Mouse (Mus musculus): Measurements from ENCODE around the gene Xxylt1. TPM values are rescaled to one million over a fixed set of nuclear protein-coding genes. Genes with fewer than 3 reads are reported as not detected.
A peak's percentile ranks its signal among the peaks of the same experiment; 100 is the strongest.

Gene Xxylt1
- polyA plus RNA-seq, 1 experiment from 2014 or later, result 22.4 TPM

DNA sequence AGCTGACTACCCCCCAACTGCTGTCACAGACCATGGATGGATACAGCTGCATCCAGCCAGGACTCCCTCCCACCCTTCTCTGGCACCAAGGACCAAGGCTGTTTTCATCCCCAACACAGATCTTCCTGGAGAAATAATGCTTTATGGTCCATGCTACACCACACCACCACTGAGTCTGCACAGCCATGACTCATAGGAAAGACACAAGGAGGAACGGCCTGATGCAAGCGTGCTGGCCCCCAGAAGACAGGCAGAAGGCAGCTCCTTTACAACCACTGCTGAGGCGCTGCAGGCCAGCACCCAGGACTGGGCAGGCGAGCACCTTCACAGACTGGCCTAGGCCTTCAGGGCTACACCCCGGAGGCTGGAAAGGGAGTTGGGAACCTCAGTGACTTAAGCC, 97.1 kb downstream of the Xxylt1 start:
- Histone ChIP-seq H3K4me2 (no peak overlapping the region), H3K36me3 (no peaks in the 10 kb centered on the region), H3K4me1 (peaks cover 33% of the 10 kb centered on the region), H3K9me3 (no peaks in the 10 kb centered on the region), H3K9ac (no peak overlapping the region), H3K27ac (no peak overlapping the region), H3K4me3 (no peak overlapping the region), H3K27me3 (no peaks in the 10 kb centered on the region)
- WGBS, result 93% methylated on average over 5 of the region's 5 CpGs
- ATAC-seq (ENCODE audit: insufficient number of reproducible peaks, insufficient read depth, low FRiP score, low TSS enrichment, low read depth), result no peak

DNA sequence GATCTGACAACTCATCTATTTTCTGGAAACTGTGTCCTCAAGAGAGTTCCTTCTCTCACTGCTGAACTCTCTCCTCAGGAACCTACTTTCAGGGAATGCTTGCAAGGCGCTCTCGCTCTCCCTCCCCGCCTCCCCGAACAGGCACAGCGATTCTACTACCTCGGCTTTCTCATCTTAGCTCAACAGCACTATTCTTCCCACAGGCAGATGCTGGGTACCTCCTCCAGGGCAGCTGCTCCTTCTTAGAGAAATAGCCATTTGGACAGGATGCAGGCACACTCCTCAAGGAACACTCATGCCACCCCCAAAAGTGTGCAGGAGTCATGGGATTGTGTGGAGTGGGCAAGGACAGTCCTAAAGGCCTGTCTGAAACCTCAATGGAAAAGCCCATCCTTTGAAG, 97.5 kb downstream of the Xxylt1 start:
- Histone ChIP-seq H3K4me2 (no peak overlapping the region), H3K27ac (no peak overlapping the region), H3K4me3 (no peak overlapping the region), H3K27me3 (no peaks in the 10 kb centered on the region), H3K36me3 (no peaks in the 10 kb centered on the region), H3K9ac (no peak overlapping the region), H3K9me3 (no peaks in the 10 kb centered on the region), H3K4me1 (peaks cover 37% of the 10 kb centered on the region)
- no peak for ATAC-seq (ENCODE audit: insufficient number of reproducible peaks, insufficient read depth, low FRiP score, low TSS enrichment, low read depth)
- 71% methylated on average over 6 of the region's 6 CpGs for WGBS

DNA sequence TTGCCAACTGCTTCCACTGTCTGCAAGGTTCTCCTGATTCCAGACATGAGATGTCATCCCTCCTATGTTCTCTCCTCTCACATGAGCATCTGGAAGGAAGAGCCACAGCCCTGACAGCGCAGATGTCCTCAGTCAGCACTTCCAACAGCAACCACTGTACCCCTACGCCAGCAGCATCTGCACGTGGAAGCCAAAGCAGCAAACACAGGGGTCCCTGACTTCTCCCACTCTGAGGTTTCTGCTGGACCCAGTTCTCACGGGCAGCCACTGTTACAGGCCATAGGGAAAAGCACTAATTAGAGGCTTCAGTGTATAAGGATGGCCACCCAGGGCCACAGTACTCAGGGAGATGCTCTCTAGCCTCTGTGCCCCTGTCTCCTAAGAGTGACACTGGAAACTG, 98.0 kb downstream of the Xxylt1 start:
- no peaks in the 10 kb centered on the region for H3K36me3 ChIP-seq
- H3K9me3 ChIP-seq, result no peaks in the 10 kb centered on the region
- no peaks in the 10 kb centered on the region for H3K27me3 ChIP-seq
- no peak overlapping the region for H3K9ac ChIP-seq
- 49% methylated on average over 4 of the region's 4 CpGs for WGBS
- H3K4me1 ChIP-seq, result peaks cover 41% of the 10 kb centered on the region
- no peak for ATAC-seq (ENCODE audit: insufficient number of reproducible peaks, insufficient read depth, low FRiP score, low TSS enrichment, low read depth)
- H3K27ac ChIP-seq, result no peak overlapping the region
- no peak overlapping the region for H3K4me2 ChIP-seq
- no peak overlapping the region for H3K4me3 ChIP-seq

DNA sequence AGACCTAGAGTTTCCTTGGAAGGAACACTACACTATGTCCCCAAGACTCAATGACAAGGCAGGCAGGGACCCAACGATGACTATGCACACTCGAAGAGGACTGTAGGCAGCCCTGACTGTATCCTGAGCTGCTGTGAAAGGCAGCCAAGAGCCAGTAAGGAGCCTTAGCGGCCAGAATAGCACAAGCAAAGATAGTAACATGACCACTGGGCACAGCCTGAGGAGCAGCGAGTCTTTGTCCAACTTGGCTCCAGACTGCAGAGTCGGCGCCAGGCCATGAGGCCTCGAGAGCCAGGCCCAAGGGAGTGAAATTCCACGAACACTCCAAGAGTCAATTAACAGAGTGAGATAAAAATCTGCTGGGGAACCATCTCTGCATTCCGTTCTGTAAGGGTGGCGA, 99.9 kb downstream of the Xxylt1 start:
- Histone ChIP-seq H3K4me3 (no peak overlapping the region), H3K27me3 (no peaks in the 10 kb centered on the region), H3K4me2 (no peak overlapping the region), H3K9ac (no peak overlapping the region), H3K27ac (no peak overlapping the region), H3K4me1 (peaks cover 56% of the 10 kb centered on the region), H3K9me3 (no peaks in the 10 kb centered on the region), H3K36me3 (no peaks in the 10 kb centered on the region)
- no peak for ATAC-seq (ENCODE audit: insufficient number of reproducible peaks, insufficient read depth, low FRiP score, low TSS enrichment, low read depth)
- WGBS, result 85% methylated on average over 10 of the region's 10 CpGs

DNA sequence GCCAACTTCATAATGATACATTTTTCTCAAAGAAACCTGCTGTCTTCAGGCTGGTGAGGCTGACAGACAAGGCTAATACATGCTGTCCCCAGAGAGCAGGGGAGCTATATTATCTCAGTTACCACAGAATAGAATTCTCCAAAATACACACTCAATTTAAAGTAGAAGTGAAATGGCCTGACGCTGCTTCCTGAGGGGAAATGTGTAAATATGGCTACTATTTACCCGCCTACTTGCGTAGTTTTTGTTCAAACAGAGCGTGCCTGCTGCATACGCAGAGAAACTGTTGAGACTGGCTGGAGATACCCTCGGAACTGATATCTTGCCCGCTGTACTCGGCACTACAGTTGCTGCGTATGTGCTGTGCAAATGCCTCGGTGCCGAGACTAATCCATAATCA, 101.3 kb downstream of the Xxylt1 start:
- Histone ChIP-seq H3K9ac (no peak overlapping the region), H3K9me3 (no peaks in the 10 kb centered on the region), H3K27me3 (no peaks in the 10 kb centered on the region), H3K27ac (no peak overlapping the region), H3K4me2 (no peak overlapping the region), H3K4me1 (peaks cover 50% of the 10 kb centered on the region), H3K4me3 (no peak overlapping the region), H3K36me3 (no peaks in the 10 kb centered on the region)
- no peak for ATAC-seq (ENCODE audit: insufficient number of reproducible peaks, insufficient read depth, low FRiP score, low TSS enrichment, low read depth)
- WGBS, result 73% methylated on average over 11 of the region's 11 CpGs

DNA sequence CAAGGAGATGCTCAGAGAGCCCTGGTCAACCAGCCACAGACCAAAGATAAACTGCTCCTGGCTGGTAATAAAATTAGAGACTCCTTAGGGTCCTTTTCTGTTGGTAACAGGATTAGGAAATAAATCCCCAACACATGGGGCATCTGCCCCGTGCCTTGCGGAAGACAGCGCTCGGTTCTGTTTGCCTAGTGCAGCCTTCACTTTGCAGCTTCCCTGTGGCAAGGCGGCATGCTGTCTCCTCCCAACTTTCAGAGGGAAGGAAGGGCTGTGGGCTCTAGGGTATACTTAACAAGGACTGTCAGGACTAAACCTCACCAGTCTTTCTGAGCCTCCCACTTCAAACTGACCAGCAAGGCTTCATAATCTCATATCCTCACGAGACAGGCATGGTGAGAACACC, 103.5 kb downstream of the Xxylt1 start:
- H3K9ac ChIP-seq, result no peak overlapping the region
- 49% methylated on average over 6 of the region's 6 CpGs for WGBS
- H3K9me3 ChIP-seq, result no peaks in the 10 kb centered on the region
- no peak overlapping the region for H3K4me2 ChIP-seq
- no peak for ATAC-seq (ENCODE audit: insufficient number of reproducible peaks, insufficient read depth, low FRiP score, low TSS enrichment, low read depth)
- no peaks in the 10 kb centered on the region for H3K36me3 ChIP-seq
- H3K4me3 ChIP-seq, result no peak overlapping the region
- peaks cover 51% of the 10 kb centered on the region for H3K4me1 ChIP-seq
- no peaks in the 10 kb centered on the region for H3K27me3 ChIP-seq
- H3K27ac ChIP-seq, result no peak overlapping the region

DNA sequence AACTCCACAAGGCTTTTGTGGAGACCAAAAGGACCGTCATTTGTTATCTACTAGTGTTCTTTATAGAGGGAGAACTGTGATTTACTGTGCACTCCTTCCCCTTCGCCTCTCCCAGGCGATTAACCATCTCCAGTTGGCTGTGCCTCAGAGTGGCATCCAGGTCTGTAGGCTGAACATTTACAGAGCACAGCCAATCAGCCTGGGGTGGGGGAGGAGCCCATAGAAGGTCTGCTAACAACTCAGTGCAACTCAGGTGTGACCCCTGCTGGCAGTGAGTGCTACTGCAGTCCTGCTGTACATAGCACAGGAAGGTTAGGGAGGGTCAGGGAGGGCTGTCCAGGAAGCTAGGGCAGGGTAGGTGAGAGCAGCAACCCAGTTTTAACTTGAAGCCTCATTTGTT, 104.0 kb downstream of the Xxylt1 start:
- H3K27me3 ChIP-seq, result no peaks in the 10 kb centered on the region
- H3K27ac ChIP-seq, result no peak overlapping the region
- no peak overlapping the region for H3K4me3 ChIP-seq
- H3K4me1 ChIP-seq, result peaks cover 57% of the 10 kb centered on the region
- peak overlapping the region; percentile 14; the same call in 1 of the 2 replicates for H3K4me2 ChIP-seq
- ATAC-seq (ENCODE audit: insufficient number of reproducible peaks, insufficient read depth, low FRiP score, low TSS enrichment, low read depth), result peak; percentile 87
- H3K9ac ChIP-seq, result no peak overlapping the region
- 2% methylated on average over 3 of the region's 3 CpGs for WGBS
- no peaks in the 10 kb centered on the region for H3K9me3 ChIP-seq
- H3K36me3 ChIP-seq, result no peaks in the 10 kb centered on the region

DNA sequence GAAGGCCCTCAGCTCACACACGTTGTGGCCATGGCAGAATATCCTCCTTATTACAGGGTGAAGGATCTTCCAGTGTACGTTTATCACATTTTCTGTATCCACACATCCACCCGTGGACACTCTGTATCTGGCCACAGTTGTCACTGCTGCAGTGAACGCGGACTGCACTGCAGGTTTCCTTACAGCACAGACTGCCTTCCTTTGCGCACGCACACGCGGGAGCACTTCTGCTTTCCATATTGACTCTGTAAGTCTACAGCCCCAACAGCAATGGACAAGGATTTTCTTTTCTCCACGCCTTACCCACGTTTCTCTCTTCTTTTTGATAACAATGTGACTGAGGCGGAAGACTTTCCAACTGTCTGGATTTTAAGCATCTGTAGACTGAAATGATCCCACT, 106.7 kb downstream of the Xxylt1 start:
- no peak for ATAC-seq (ENCODE audit: insufficient number of reproducible peaks, insufficient read depth, low FRiP score, low TSS enrichment, low read depth)
- Histone ChIP-seq H3K4me1 (peaks cover 53% of the 10 kb centered on the region), H3K4me3 (no peak overlapping the region), H3K9ac (no peak overlapping the region), H3K4me2 (no peak overlapping the region), H3K36me3 (no peaks in the 10 kb centered on the region), H3K27me3 (no peaks in the 10 kb centered on the region), H3K9me3 (no peaks in the 10 kb centered on the region), H3K27ac (no peak overlapping the region)
- WGBS, result 87% methylated on average over 12 of the region's 12 CpGs

DNA sequence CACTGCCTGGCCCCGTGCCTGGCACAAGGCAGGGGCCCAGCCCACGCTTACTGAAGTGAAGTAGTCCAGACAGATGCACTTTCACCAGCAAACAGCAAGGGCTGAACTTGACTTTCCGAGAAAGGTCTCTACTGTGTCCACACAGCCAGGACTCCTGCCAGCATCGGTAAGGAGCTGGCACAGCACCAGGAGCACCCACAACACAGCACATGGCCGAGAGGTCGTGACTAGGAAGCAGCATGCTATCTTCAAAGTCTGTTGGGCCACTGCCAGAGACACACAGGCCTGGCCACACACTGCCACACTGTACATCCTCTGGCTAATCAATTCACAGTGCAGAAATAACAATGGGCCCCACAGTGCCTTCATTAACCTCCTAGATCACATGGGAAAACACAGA, 107.8 kb downstream of the Xxylt1 start:
- no peak overlapping the region for H3K4me3 ChIP-seq
- no peak overlapping the region for H3K4me2 ChIP-seq
- 0 out of 2 replicates have a peak overlapping the region, but pooled peaks have one; percentile 33 for H3K9ac ChIP-seq
- H3K36me3 ChIP-seq, result no peaks in the 10 kb centered on the region
- H3K27me3 ChIP-seq, result no peaks in the 10 kb centered on the region
- peak overlapping the region; percentile 58 for H3K27ac ChIP-seq
- peaks cover 45% of the 10 kb centered on the region for H3K4me1 ChIP-seq
- no peaks in the 10 kb centered on the region for H3K9me3 ChIP-seq
- 45% methylated on average over 6 of the region's 6 CpGs for WGBS
- ATAC-seq (ENCODE audit: insufficient number of reproducible peaks, insufficient read depth, low FRiP score, low TSS enrichment, low read depth), result no peak

DNA sequence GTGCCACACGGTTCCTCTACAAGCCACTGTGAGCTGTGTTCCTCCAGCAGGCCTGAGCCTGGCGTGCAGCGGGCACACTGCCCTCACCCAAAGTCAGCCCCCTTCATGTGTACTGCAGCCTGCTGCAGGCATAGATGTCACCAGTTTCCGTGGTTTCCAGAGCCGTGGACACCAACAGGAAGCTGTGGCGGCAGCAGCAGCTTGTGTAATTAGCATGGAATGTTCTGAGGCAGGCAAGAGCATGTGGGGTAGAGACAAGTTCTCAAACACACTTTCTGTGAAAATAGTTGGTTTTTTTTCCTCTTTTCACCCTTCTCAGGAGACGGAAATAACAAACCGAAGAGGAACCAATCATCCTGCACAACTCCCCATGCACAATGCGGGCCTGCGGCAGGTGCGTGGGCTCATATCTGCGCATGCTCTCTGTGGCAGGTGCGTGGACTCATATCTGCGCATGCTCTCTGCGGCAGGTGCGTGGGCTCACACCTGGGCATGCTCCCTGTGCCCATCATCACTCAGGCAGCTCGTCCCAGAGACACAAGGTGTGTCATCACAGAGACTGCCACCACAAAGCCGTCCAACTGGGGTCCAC, 109.2 kb downstream of the Xxylt1 start:
- 75% methylated on average over 18 of the region's 18 CpGs for WGBS
- Histone ChIP-seq H3K4me2 (no peak overlapping the region), H3K4me3 (no peak overlapping the region), H3K27me3 (no peaks in the 10 kb centered on the region), H3K9me3 (no peaks in the 10 kb centered on the region), H3K36me3 (no peaks in the 10 kb centered on the region), H3K4me1 (peaks cover 32% of the 10 kb centered on the region), H3K27ac (no peak overlapping the region), H3K9ac (no peak overlapping the region)
- no peak for ATAC-seq (ENCODE audit: insufficient number of reproducible peaks, insufficient read depth, low FRiP score, low TSS enrichment, low read depth)

DNA sequence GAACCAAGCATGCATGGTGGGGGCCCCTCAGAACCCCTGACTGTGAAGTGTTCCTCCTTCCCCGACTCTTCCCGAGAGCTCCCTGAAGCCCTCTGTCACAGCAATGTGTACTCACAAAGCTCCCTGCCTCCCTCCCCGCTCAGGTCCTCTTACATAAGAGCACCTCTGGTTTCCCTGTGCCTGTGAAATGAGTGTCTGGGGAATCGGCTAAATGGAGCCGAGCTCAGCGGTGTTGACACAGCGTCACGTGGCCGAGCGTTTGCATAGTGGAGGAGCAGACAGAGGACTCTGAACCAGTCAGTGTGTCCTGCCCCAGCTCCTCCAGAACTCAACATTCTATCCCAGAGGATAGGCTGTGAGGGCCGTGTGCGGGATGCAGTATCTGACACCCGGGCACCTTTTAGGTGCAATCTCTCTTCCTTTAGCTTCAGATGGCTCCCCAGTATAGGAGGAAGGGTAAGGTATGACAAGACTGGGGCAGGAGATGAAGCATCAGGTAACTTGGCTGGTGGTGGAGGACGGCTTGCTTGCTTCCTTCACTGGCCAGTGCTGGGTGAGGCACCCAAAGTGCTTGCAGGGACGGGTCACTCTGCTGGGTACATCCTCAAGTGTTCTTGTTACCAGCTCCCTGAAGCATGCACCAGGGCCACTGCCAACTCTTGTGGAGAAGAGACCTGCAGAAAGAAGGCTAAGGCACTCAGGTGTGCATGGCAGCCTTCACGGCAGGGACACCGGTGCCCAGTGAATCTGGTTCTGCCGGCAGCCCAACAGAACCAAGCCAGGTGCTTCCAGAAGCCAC, 111.8 kb downstream of the Xxylt1 start:
- ATAC-seq (ENCODE audit: insufficient number of reproducible peaks, insufficient read depth, low FRiP score, low TSS enrichment, low read depth), result no peak
- Histone ChIP-seq H3K9me3 (0 out of 2 replicates have a peak, but pooled peaks cover 2% of the 10 kb centered on the region), H3K4me2 (no peak overlapping the region), H3K4me3 (no peak overlapping the region), H3K27ac (no peak overlapping the region), H3K9ac (no peak overlapping the region), H3K27me3 (no peaks in the 10 kb centered on the region), H3K36me3 (no peaks in the 10 kb centered on the region), H3K4me1 (peaks cover 26% of the 10 kb centered on the region)
- 72% methylated on average over 18 of the region's 18 CpGs for WGBS

Measured in embryonic facial prominence, embryonic 13.5 days (tissue).